Mouse (Mus musculus): ENCODE results near the gene Trappc2l. TPM values are rescaled to one million over a fixed set of nuclear protein-coding genes. Genes with fewer than 3 reads are reported as not detected.
A peak's percentile ranks its signal among the peaks of the same experiment; 100 is the strongest.

Trappc2l gene
- polyA plus RNA-seq, 1 experiment = 95.7 TPM

DNA sequence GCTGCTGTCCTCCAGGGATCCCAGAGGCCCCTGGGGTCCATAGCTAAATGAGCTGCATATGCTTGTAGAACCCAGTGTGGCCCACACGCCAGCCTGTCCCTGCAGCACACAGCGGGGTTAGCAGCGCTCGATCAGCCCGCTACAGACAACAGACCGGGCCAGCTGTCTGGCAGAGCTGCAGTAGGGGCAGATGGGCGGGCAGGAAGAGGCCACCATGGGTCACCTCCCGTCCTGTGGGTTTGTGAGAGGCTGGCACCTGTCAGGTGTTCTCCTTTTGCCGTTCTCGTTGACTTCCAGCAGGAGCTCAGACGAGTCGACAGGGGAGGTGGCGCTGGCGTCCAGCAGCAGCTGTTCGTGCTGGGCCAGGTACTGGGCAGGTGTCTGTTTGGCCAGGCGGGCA is 27.2 kb downstream of the Trappc2l start:
- H3K4me3 ChIP-seq = no peak overlapping the region
- H3K79me2 ChIP-seq (ENCODE audit: control insufficient read depth, insufficient read depth) = no peaks in the 10 kb centered on the region
- no peaks in the 10 kb centered on the region for H3K36me3 ChIP-seq (ENCODE audit: control insufficient read depth, insufficient read depth)
- no peak overlapping the region for H3ac ChIP-seq (ENCODE audit: control insufficient read depth, insufficient read length)
- peak overlapping the region; percentile 32 for H3K4me2 ChIP-seq (ENCODE audit: low read depth)
- peaks cover 15% of the 10 kb centered on the region for H3K27me3 ChIP-seq (ENCODE audit: control insufficient read depth, insufficient read depth, insufficient read length)
- TF ChIP-seq POLR2AphosphoS2 (IDR thresholded peaks at IDR 0.05; ENCODE audit: insufficient read length, low read depth) = peak; percentile 26
- TF ChIP-seq CEBPB (IDR thresholded peaks at IDR 0.05; ENCODE audit: insufficient read depth, poor library complexity, severe bottlenecking) = no peak
- peak; percentile 56 for TF ChIP-seq TCF3 (IDR thresholded peaks at IDR 0.05; ENCODE audit: insufficient read length, low read depth)
- no peak for TF ChIP-seq REST (IDR thresholded peaks at IDR 0.05; ENCODE audit: insufficient read depth, insufficient read length)
- TF ChIP-seq USF1 (IDR thresholded peaks at IDR 0.05; ENCODE audit: low read depth) = no peak
- TF ChIP-seq MYOD1 (IDR thresholded peaks at IDR 0.05; ENCODE audit: control insufficient read depth in 1 of 3, insufficient read length in 2 of 3, low read depth in 2 of 3) = peak in 2 of 3 experiments; percentile 63 to 79
- TF ChIP-seq SRF (IDR thresholded peaks at IDR 0.05; ENCODE audit: control insufficient read depth, insufficient read length, low read depth) = no peak
- TF ChIP-seq MYOG (IDR thresholded peaks at IDR 0.05; ENCODE audit: control insufficient read depth in 1 of 3, insufficient read depth in 1 of 3, insufficient read length in 2 of 3, low read depth in 2 of 3) = peak in 2 of 3 experiments; percentile 15 to 92
- TF ChIP-seq TCF12 (IDR thresholded peaks at IDR 0.05; ENCODE audit: insufficient read depth, poor library complexity, severe bottlenecking) = peak; percentile 40
- TF ChIP-seq E2F4 (IDR thresholded peaks at IDR 0.05; ENCODE audit: insufficient read depth) = no peak
- peak; percentile 29 for TF ChIP-seq POLR2A (IDR thresholded peaks at IDR 0.05; ENCODE audit: insufficient read length, low read depth)
- no peak for TF ChIP-seq MAX (IDR thresholded peaks at IDR 0.05; ENCODE audit: low read depth)

DNA sequence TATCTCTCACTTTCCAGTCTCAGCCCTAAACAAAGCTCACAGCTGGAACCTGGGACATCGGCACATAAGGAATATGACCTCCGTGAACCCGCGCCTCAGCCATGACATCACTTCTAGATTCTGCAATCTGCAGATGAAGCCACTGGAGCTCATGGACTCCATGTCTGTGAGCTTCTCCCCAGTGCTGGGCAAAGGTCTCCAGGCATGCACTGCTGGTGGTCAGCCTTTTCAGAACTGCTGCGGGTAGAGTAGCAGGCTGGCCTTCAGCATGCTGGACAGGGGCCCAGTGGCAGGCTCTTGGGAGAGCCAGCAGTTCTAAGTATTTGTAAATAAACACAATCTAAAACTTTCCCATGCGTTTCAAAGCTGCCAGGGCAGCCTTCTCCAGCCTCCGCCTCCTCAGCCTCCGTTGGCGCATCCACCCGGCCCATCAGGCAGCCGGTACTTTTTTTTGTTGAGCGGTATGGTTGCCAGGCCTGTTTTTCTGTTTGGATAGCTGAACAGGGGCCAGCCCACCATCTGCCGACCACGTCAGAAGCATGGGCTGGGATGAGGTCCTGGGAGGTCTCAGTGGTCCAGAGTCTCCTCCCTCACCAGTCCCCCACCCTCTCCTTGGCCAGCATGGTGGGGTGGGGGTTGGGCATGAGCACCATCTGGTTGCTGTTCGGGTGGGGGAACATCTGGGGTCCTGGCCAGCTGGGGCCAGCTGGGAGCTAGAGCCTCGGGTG is 28.2 kb downstream of the Trappc2l start:
- Histone ChIP-seq H3K36me3 (ENCODE audit: control insufficient read depth, insufficient read depth) (no peaks in the 10 kb centered on the region), H3K79me2 (ENCODE audit: control insufficient read depth, insufficient read depth) (no peaks in the 10 kb centered on the region), H3K4me3 (no peak overlapping the region), H3K4me2 (ENCODE audit: low read depth) (peak overlapping the region; percentile 38), H3ac (ENCODE audit: control insufficient read depth, insufficient read length) (no peak overlapping the region), H3K27me3 (ENCODE audit: control insufficient read depth, insufficient read depth, insufficient read length) (peaks cover 10% of the 10 kb centered on the region)
- no peak for TF ChIP-seq TCF12 (IDR thresholded peaks at IDR 0.05; ENCODE audit: insufficient read depth, poor library complexity, severe bottlenecking)
- TF ChIP-seq MYOG (IDR thresholded peaks at IDR 0.05; ENCODE audit: control insufficient read depth in 1 of 3, insufficient read depth in 1 of 3, insufficient read length in 2 of 3, low read depth in 2 of 3) = peak in 1 of 3 experiments; percentile 67
- TF ChIP-seq POLR2AphosphoS2 (IDR thresholded peaks at IDR 0.05; ENCODE audit: insufficient read length, low read depth) = no peak
- TF ChIP-seq CEBPB (IDR thresholded peaks at IDR 0.05; ENCODE audit: insufficient read depth, poor library complexity, severe bottlenecking) = no peak
- peak in 2 of 3 experiments; percentile 12 to 45 for TF ChIP-seq MYOD1 (IDR thresholded peaks at IDR 0.05; ENCODE audit: control insufficient read depth in 1 of 3, insufficient read length in 2 of 3, low read depth in 2 of 3)
- TF ChIP-seq E2F4 (IDR thresholded peaks at IDR 0.05; ENCODE audit: insufficient read depth) = no peak
- no peak for TF ChIP-seq TCF3 (IDR thresholded peaks at IDR 0.05; ENCODE audit: insufficient read length, low read depth)
- TF ChIP-seq REST (IDR thresholded peaks at IDR 0.05; ENCODE audit: insufficient read depth, insufficient read length) = peak; percentile 12
- TF ChIP-seq USF1 (IDR thresholded peaks at IDR 0.05; ENCODE audit: low read depth) = no peak
- TF ChIP-seq POLR2A (IDR thresholded peaks at IDR 0.05; ENCODE audit: insufficient read length, low read depth) = no peak
- no peak for TF ChIP-seq SRF (IDR thresholded peaks at IDR 0.05; ENCODE audit: control insufficient read depth, insufficient read length, low read depth)
- no peak for TF ChIP-seq MAX (IDR thresholded peaks at IDR 0.05; ENCODE audit: low read depth)

DNA sequence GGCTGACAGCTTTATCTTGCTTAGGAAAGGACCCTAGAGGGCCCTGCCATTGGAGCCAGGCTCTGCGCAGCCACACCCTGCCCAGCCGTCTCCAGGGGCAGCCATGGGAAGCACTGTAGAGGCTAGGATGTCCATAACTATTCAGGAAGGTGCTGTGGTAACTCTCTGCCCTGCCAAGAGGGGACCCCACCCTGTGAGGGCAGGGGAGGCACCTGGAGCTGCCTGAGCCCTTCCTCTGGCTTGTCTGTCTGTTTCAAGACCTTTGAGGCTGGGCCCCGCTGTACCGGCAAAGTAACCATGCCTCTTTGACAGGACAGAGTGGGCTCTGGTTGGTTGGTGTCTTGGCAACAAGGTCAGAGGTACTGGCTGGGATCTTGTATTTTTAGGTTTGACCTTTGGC is 29.4 kb downstream of the Trappc2l start:
- H3K27me3 ChIP-seq (ENCODE audit: control insufficient read depth, insufficient read depth, insufficient read length) = no peaks in the 10 kb centered on the region
- no peak overlapping the region for H3ac ChIP-seq (ENCODE audit: control insufficient read depth, insufficient read length)
- H3K79me2 ChIP-seq (ENCODE audit: control insufficient read depth, insufficient read depth) = no peaks in the 10 kb centered on the region
- no peak overlapping the region for H3K4me2 ChIP-seq (ENCODE audit: low read depth)
- no peak overlapping the region for H3K4me3 ChIP-seq
- no peak for TF ChIP-seq REST (IDR thresholded peaks at IDR 0.05; ENCODE audit: insufficient read depth, insufficient read length)
- TF ChIP-seq SRF (IDR thresholded peaks at IDR 0.05; ENCODE audit: control insufficient read depth, insufficient read length, low read depth) = no peak
- TF ChIP-seq MYOD1 (IDR thresholded peaks at IDR 0.05; ENCODE audit: control insufficient read depth in 1 of 3, insufficient read length in 2 of 3, low read depth in 2 of 3) = no peak
- no peak for TF ChIP-seq USF1 (IDR thresholded peaks at IDR 0.05; ENCODE audit: low read depth)
- TF ChIP-seq POLR2A (IDR thresholded peaks at IDR 0.05; ENCODE audit: insufficient read length, low read depth) = no peak
- no peak for TF ChIP-seq POLR2AphosphoS2 (IDR thresholded peaks at IDR 0.05; ENCODE audit: insufficient read length, low read depth)
- TF ChIP-seq TCF3 (IDR thresholded peaks at IDR 0.05; ENCODE audit: insufficient read length, low read depth) = no peak
- TF ChIP-seq E2F4 (IDR thresholded peaks at IDR 0.05; ENCODE audit: insufficient read depth) = no peak
- TF ChIP-seq MAX (IDR thresholded peaks at IDR 0.05; ENCODE audit: low read depth) = no peak
- TF ChIP-seq TCF12 (IDR thresholded peaks at IDR 0.05; ENCODE audit: insufficient read depth, poor library complexity, severe bottlenecking) = no peak
- TF ChIP-seq CEBPB (IDR thresholded peaks at IDR 0.05; ENCODE audit: insufficient read depth, poor library complexity, severe bottlenecking) = no peak
- no peak for TF ChIP-seq MYOG (IDR thresholded peaks at IDR 0.05; ENCODE audit: control insufficient read depth in 1 of 3, insufficient read depth in 1 of 3, insufficient read length in 2 of 3, low read depth in 2 of 3)
- no peaks in the 10 kb centered on the region for H3K36me3 ChIP-seq (ENCODE audit: control insufficient read depth, insufficient read depth)

DNA sequence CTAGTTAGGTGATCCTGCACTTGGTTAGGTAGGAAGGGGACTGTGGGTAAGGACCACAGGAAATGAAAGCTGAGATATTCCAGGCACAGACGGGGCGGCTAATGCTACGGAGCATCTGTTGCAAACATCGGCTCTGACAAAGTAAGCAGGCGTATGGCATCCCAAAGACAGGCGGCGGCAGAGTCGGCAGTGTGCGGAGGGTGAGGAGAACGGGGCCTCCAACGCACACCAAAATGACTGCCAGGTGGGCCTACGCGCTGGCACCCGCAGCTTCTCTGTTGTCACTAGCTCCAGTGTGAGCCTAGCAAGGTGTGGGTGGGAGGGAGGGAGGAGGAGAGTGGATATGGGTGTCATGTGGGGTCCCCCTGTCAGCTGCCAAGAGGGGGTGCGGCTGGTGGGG is 30.0 kb downstream of the Trappc2l start:
- Histone ChIP-seq H3K79me2 (ENCODE audit: control insufficient read depth, insufficient read depth) (no peaks in the 10 kb centered on the region), H3K4me3 (no peak overlapping the region), H3K27me3 (ENCODE audit: control insufficient read depth, insufficient read depth, insufficient read length) (no peaks in the 10 kb centered on the region), H3K4me2 (ENCODE audit: low read depth) (no peak overlapping the region), H3K36me3 (ENCODE audit: control insufficient read depth, insufficient read depth) (no peaks in the 10 kb centered on the region), H3ac (ENCODE audit: control insufficient read depth, insufficient read length) (no peak overlapping the region)
- TF ChIP-seq CEBPB (IDR thresholded peaks at IDR 0.05; ENCODE audit: insufficient read depth, poor library complexity, severe bottlenecking) (no peak), MYOG (IDR thresholded peaks at IDR 0.05; ENCODE audit: control insufficient read depth in 1 of 3, insufficient read depth in 1 of 3, insufficient read length in 2 of 3, low read depth in 2 of 3) (peak in 1 of 3 experiments; percentile 7), TCF12 (IDR thresholded peaks at IDR 0.05; ENCODE audit: insufficient read depth, poor library complexity, severe bottlenecking) (no peak), USF1 (IDR thresholded peaks at IDR 0.05; ENCODE audit: low read depth) (no peak), POLR2A (IDR thresholded peaks at IDR 0.05; ENCODE audit: insufficient read length, low read depth) (peak; percentile 15), REST (IDR thresholded peaks at IDR 0.05; ENCODE audit: insufficient read depth, insufficient read length) (no peak), SRF (IDR thresholded peaks at IDR 0.05; ENCODE audit: control insufficient read depth, insufficient read length, low read depth) (no peak), MYOD1 (IDR thresholded peaks at IDR 0.05; ENCODE audit: control insufficient read depth in 1 of 3, insufficient read length in 2 of 3, low read depth in 2 of 3) (peak in 1 of 3 experiments; percentile 29)

Measured in myocyte (in vitro differentiated cells).